Mouse (Mus musculus): ENCODE measurements around the gene Sftpa1. TPM values are rescaled to one million over a fixed set of nuclear protein-coding genes. Genes with fewer than 3 reads are reported as not detected.

Sftpa1 gene
- total RNA-seq (2017): not detected in 3 replicates

GRCm38 (mm10) chr14:41131540-41131939, at the start of gene Sftpa1:
Sftpa1 (plus strand) TSS chr14:41131782.
- ATAC-seq (replicated peaks; ENCODE audit: insufficient number of reproducible peaks, low FRiP score, low TSS enrichment, poor library complexity, severe bottlenecking): no peak

- ATAC-seq (replicated peaks; ENCODE audit: insufficient number of reproducible peaks, low FRiP score, low TSS enrichment, poor library complexity, severe bottlenecking): no peak
Observed at GRCm38 (mm10) chr14:41082408-41082807, 49.2 kb upstream of the Sftpa1 start.

DNA sequence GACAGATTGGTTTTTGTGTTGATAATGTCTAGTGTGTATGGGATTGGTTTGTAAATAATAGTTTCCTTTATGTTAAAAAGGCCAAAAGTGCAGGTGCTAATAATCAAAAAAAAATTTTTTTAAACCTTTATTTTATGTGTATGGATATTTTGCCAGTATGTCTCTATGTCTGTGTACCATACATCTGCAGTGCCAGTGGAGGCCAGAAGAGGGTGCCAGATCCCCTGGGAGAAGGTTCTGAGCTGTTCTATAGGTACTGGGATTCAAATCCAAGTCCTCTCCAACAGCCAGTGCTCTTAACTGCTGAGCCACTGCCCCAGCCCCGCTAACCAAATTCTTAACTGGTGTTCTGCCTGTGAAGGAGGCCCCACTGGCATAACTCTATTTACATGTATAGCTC, 44.1 kb upstream of the Sftpa1 start:
- ATAC-seq (replicated peaks; ENCODE audit: insufficient number of reproducible peaks, low FRiP score, low TSS enrichment, poor library complexity, severe bottlenecking): no peak

DNA sequence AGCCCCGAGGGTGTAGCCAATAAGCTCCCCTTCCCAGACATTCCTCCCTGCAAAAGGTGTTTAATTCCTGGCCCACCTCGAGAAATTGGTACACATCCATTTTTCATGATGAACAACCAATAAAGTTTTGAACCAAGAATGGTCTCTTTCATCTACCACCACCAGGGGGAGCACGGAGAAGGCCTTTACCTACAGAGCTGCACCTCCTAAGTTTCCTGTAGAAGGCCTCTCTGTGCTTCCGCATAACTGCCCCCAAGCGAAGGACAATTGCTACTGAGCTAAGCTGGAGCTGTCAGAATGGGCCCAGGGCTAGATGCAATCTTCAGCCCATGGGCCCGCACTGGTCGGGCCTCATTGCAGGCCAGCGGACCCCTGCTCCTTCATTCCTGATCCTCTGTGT, 40.8 kb upstream of the Sftpa1 start:
- no peak for ATAC-seq (replicated peaks; ENCODE audit: insufficient number of reproducible peaks, low FRiP score, low TSS enrichment, poor library complexity, severe bottlenecking)

DNA sequence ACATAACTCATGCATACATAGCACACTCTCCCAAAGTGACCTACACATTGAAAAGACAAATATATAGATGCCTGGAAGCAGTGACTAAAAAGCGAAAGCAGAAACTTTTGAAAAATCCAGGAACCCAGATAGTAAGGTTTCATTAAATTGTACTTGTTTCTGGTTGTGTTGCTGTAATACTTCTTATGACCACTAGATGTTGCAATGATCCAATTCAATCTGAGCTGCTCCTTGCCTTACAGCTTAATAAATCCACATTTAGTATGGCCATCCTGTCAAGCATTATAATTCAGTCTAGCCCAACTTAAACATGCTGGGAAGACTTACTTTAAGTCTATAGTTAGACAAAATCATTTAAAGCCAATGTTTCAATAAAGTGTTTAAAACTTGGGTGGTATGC, 37.5 kb upstream of the Sftpa1 start:
- no peak for ATAC-seq (replicated peaks; ENCODE audit: insufficient number of reproducible peaks, low FRiP score, low TSS enrichment, poor library complexity, severe bottlenecking)

- no peak for ATAC-seq (replicated peaks; ENCODE audit: insufficient number of reproducible peaks, low FRiP score, low TSS enrichment, poor library complexity, severe bottlenecking)
Observed at GRCm38 (mm10) chr14:41096296-41096860, 35.2 kb upstream of the Sftpa1 start.

GRCm38 (mm10) chr14:41098726-41099125, 32.9 kb upstream of the Sftpa1 start:
- no peak for ATAC-seq (replicated peaks; ENCODE audit: insufficient number of reproducible peaks, low FRiP score, low TSS enrichment, poor library complexity, severe bottlenecking)

DNA sequence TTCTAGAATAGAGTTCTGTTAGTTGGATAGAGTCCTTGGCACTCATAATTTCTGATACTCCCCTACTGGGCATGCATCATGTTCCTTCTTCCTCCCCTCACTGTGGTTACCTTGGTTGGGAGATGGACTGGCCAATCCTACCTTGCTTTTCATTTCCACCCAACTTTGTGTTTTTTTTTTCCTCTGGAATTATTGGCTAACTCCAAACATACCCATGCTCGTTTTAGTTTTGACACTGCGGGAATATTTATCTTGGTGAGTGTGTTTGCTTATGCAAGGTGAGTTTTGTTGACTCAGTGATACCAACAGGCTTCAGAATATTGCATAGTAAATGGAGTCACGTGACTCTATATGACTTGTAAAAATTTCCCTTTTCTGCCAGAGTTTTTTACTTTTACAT, 30.9 kb upstream of the Sftpa1 start:
- no peak for ATAC-seq (replicated peaks; ENCODE audit: insufficient number of reproducible peaks, low FRiP score, low TSS enrichment, poor library complexity, severe bottlenecking)

DNA sequence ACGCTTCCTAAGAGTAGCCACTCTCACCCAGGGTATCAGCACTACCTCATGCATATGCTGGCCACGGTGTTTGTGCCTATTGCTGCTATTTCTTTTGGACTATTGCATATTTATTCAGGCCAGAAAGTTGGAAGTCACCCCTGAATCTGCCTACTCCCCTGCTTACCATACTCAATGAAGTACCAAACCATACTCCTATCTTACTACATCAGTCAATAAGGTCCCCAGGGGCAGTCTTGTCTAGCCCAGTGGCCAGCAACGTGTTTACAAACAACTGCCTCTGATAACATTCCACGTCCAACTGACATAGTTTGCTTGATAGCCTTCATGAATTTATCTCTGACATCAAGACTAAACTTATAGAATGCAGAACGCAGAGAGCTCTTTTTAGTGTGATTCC, 30.3 kb upstream of the Sftpa1 start:
- ATAC-seq (replicated peaks; ENCODE audit: insufficient number of reproducible peaks, low FRiP score, low TSS enrichment, poor library complexity, severe bottlenecking): no peak

- no peak for ATAC-seq (replicated peaks; ENCODE audit: insufficient number of reproducible peaks, low FRiP score, low TSS enrichment, poor library complexity, severe bottlenecking)
Observed at GRCm38 (mm10) chr14:41102269-41102668, 29.3 kb upstream of the Sftpa1 start.

DNA sequence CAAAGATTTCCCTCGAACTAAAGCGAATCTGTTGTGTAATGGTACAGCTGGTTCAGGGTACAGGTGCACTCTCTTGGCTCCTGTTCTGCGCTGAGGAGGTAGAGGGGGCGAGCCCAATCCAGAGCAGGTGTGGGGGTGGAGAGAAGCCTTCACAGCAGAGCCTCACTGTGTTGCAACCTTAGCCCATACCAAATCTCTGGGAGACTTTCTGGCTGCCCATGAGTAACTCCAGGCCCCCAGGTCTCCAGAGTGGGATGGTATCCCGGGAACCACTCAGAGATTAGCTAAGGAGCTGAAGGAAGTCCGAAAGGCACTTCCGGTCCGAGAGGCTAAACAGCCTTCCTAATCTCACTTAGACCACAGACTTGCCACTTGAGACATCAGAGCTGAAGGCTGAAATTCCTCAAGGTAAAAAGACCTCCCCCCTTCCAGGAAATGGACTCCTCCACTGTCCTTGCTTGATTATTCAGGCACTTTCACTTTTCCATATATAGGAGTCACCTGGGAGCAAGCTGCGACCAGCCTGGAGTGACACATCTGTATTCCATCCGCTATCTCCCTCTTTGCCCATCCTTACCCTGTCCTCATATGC, 26.6 kb upstream of the Sftpa1 start, which contains the start of gene Mat1a:
Gene Mat1a (plus strand): TSS at position 183 of the 592 bp plus-strand sequence.
- ATAC-seq (replicated peaks; ENCODE audit: insufficient number of reproducible peaks, low FRiP score, low TSS enrichment, poor library complexity, severe bottlenecking): no peak

DNA sequence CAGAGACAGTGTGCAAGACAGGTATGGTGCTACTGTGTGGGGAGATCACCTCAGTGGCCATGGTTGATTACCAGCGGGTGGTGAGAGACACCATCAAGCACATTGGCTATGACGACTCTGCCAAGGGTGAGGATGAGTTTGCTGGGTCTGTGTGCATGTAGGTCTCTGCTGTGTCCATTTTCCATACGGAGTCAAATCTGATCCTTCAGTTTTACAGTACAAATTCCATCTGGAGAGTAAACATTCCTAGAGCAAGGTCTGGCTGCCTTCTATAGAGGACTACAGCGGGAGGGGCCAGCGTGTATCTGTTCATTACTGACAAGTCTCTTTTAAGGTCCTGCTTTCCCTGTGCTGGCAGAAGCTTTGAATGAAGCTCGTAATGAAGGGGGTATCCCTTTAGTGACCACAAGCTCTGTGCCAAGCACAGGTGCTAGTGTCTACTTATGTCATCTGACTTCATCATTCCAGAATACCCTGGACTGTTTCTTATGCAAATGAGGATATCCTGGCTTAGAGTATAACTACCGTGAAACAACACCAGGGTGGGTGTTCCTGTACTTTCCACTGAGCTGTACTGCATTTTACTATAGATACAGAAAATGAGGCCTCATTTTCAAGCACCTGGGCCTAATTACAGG, 20.4 kb upstream of the Sftpa1 start:
- no peak for ATAC-seq (replicated peaks; ENCODE audit: insufficient number of reproducible peaks, low FRiP score, low TSS enrichment, poor library complexity, severe bottlenecking)

- ATAC-seq (replicated peaks; ENCODE audit: insufficient number of reproducible peaks, low FRiP score, low TSS enrichment, poor library complexity, severe bottlenecking): no peak
Observed at GRCm38 (mm10) chr14:41112944-41113343, 18.6 kb upstream of the Sftpa1 start.

DNA sequence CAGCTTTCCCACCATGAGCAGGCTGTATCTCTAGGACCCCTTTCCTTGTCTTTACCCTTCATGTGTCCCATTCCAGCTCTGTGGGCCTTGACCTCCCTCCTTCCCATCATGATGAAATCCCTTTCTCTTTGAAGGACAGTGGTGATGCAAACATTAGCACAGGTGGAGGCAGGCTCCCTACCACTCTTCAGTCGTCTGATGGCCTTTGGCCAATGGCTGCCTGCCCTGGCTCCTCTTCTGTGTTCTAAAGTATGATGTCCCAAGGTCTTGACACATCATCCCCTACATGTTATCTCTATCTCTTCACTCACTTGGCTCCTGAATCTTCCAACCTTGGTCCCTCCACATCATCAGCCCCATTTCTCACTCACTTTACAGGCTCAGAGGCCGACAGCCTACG, 15.3 kb upstream of the Sftpa1 start:
- no peak for ATAC-seq (replicated peaks; ENCODE audit: insufficient number of reproducible peaks, low FRiP score, low TSS enrichment, poor library complexity, severe bottlenecking)

DNA sequence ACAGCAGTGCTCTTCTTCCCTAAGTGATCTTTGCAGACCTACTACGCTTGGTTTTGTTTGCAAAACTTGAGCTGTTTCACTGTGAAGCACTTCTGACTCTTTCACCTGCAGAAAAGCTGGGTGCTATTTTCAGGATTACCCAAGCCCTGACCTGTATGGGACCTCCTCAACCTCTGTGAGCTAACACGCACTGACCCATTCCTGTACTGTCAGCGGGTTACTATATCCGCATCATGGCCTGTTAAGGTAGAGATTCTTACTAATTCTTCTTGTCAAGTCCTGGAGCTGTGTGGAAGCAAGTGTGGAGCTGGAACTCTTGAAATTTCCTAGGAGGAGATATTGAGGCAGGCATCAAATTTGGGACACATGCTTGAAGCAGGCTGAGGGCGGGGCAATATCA, 6.9 kb upstream of the Sftpa1 start:
- no peak for ATAC-seq (replicated peaks; ENCODE audit: insufficient number of reproducible peaks, low FRiP score, low TSS enrichment, poor library complexity, severe bottlenecking)

GRCm38 (mm10) chr14:41127997-41128396, 3.6 kb upstream of the Sftpa1 start:
- no peak for ATAC-seq (replicated peaks; ENCODE audit: insufficient number of reproducible peaks, low FRiP score, low TSS enrichment, poor library complexity, severe bottlenecking)

DNA sequence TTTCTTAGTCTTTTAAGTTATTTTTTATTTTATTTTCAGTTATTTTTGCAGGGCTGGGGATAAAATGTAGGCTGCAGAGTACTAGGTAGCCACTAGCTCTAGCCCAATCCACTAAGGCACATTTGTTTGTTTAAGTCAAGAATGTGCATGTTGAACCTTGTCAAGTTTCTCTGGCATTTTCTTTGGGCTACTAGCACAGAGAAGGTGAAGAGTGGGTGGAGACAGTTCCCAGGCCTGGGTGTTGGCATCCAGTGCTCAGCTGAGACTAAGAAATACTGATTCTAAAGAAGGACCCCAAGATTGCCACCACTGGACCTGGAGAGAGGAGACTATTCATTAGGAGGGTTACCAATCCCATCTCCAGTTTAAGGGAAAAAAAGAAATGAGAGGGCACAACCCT, 5.4 kb downstream of the Sftpa1 start:
- no peak for ATAC-seq (replicated peaks; ENCODE audit: insufficient number of reproducible peaks, low FRiP score, low TSS enrichment, poor library complexity, severe bottlenecking)

DNA sequence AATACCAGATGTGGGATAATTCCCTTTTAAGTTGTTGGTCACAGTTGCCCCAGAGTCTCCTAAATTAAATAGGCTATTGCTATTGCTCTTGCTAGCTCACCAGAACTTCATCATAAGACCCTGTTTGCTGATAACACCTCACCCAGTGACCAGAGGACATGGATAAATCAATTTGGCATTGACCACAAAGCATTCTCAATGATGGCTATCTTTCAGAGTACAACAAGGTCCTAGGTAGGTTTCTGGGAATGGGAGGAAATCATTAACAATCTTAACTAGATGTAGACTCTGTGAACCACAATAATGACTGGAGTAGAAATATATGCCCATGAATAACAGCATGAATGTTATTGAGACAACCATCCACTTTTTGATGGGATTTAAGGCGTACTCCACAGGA, 9.1 kb downstream of the Sftpa1 start:
- no peak for ATAC-seq (replicated peaks; ENCODE audit: insufficient number of reproducible peaks, low FRiP score, low TSS enrichment, poor library complexity, severe bottlenecking)

DNA sequence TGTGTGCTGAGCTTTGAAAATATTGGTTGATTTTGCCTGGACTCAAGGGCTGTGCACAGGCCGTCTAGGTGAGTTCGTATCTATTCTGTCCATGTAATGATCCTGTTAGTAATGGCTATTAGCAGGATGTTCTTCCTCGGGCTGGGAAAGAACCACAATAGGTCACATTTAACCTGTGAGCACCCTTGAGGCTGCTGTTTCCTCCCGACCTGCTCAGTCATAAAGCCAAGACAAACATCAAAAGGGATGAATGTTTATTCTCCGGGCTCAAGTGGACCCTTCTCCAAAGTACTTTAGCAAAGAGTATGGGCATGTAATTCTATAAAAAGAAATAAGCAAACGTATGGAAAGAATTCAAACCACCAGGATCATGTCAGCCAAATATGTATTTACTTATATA, 14.5 kb downstream of the Sftpa1 start:
- ATAC-seq (replicated peaks; ENCODE audit: insufficient number of reproducible peaks, low FRiP score, low TSS enrichment, poor library complexity, severe bottlenecking): no peak

- ATAC-seq (replicated peaks; ENCODE audit: insufficient number of reproducible peaks, low FRiP score, low TSS enrichment, poor library complexity, severe bottlenecking): no peak
Observed at GRCm38 (mm10) chr14:41146922-41147321, 15.3 kb downstream of the Sftpa1 start.
